Mouse (Mus musculus) olfactory bulb, adult 2 months (tissue): Measurements from ENCODE around the gene 0610030E20Rik. TPM values are rescaled to one million over a fixed set of nuclear protein-coding genes. Genes with fewer than 3 reads are reported as not detected.
A peak's percentile ranks its signal among the peaks of the same experiment; 100 is the strongest.

Experiments used
- H3K27ac ChIP-seq: fragments of 200-500 bp; 2 replicates; pipeline ENCODE4 v1.5.1; 2012; ENCODE audit warnings: low read depth, low read length; ENCODE audit not compliant: insufficient read depth
- H3K4me1 ChIP-seq: fragments of 200-500 bp; 2 replicates; pipeline ENCODE4 v1.6.1; 2012; ENCODE audit warnings: low read length; ENCODE audit not compliant: control insufficient read depth, insufficient read depth
- H3K4me3 ChIP-seq: fragments of 200-500 bp; 2 replicates; pipeline ENCODE4 v1.5.1; 2012; ENCODE audit warnings: mild to moderate bottlenecking, low read depth, low read length, moderate library complexity; ENCODE audit not compliant: insufficient read depth
- CTCF ChIP-seq: fragments of 200-500 bp; IDR thresholded peaks from 2 replicates; pipeline ENCODE4 v1.5.1; 2012; ENCODE audit warnings: low read depth, mild to moderate bottlenecking, low read length, moderate library complexity; ENCODE audit not compliant: insufficient read depth
- POLR2A ChIP-seq: fragments of 200-500 bp; IDR thresholded peaks from 2 replicates; pipeline ENCODE4 v1.6.1; 2012; ENCODE audit warnings: mild to moderate bottlenecking, low read depth, low read length, moderate library complexity; ENCODE audit not compliant: insufficient read depth
- WGBS: fragments of 180-500 bp; shearing (Covaris S2); methylation state at CpG from one replicate; pipeline ENCODE4 v1.1.7; 2018; 5-methylcytosine and 5-hydroxymethylcytosine counted together
- polyA plus RNA-seq: library from polyadenylated mRNA; stranded (reverse); fragments of >200 nt; gene quantifications from 2 replicates; pipeline ENCODE4 v1.2.4, GENCODE M21; 2012; ENCODE audit warnings: low replicate concordance; ENCODE audit not compliant: missing spikeins, insufficient read depth, insufficient read length

The 0610030E20Rik gene
- polyA plus RNA-seq, 1 experiment: not detected

DNA sequence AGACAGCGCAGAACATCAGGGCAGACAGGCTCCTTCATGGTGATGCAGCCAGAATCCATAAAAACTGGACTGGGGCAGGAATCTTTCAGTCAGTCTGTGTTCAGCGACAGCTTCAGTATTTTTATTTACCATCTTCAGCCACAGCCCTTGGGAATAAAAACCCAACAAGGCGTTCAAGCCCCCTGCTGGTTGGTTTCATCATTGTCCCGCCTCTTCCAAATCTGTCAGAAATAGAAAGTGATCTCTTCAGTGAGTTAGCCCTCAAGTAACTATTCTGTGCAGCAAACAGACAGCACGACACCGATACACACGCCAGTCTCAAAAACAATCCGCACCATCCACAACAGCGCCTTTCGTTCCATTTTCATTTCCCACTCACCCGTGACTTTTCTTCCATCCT lies 28.1 kb upstream of the 0610030E20Rik start:
- Histone ChIP-seq H3K4me1 (no peaks in the 10 kb centered on the region), H3K4me3 (no peak overlapping the region), H3K27ac (no peak overlapping the region)
- TF ChIP-seq POLR2A: no peak
- peak; percentile 11; the same call in 1 of the 2 replicates for TF ChIP-seq CTCF
- 74% methylated on average over 11 of the region's 11 CpGs for WGBS

DNA sequence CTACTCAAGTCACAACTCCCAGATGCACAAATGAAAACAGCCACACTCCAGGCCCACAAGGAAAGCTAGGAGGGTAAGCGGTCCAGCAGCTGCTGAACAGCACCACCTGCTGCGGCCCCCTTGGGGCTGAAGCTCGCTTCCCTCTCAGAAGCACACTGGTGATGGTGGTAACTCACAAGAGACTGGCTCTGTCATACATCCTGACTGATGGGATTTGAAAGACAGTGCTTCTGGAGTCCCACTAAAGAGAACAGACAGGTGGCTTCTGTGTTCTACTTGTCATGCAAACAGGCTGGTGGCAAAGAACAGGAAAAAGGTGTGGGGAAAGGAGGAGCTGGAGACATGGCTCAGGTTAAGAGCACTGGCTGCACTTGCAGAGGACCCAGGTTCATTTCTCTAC lies 24.2 kb upstream of the 0610030E20Rik start:
- no peak for TF ChIP-seq POLR2A
- no peak for TF ChIP-seq CTCF

DNA sequence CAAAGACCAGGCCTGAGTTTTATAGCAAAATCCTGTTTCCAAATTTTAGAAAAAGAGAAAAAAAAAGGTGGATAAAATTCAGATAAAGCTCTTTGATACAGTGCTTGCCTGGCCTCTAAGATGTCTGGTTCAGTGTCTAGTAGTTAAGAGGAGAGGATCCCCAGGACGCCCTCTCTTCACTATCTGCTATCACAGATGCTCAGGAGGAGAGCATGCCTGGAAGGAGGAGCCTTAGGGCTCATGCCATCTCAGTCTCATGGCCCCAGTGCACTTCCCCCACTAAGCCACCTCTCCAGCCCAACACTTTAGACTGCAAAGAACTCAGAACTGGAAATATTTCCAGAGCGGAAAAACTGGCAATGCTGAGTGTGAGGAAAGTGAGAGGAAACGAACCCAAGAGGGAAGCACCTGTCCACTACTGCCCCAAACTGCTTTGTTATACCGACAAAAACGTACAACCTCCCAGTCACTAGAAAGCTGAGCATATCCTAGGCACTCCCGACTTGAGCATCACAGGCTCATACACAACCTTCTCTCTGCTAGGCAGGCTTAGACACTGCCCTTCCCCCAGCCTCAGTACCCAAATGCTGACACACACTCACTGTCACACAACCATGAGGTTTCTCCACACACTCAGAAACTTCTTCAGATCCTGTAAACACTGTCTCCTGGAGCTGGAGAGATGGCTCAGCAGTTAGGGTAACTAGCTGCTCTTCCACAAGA lies 23.2 kb upstream of the 0610030E20Rik start:
- no peak for TF ChIP-seq POLR2A
- TF ChIP-seq CTCF: no peak
- no peak overlapping the region for H3K4me3 ChIP-seq
- H3K27ac ChIP-seq: no peak overlapping the region
- WGBS: 92% methylated on average over 6 of the region's 6 CpGs
- H3K4me1 ChIP-seq: no peaks in the 10 kb centered on the region

More for the DNA sequence above, 24.2 kb upstream of the 0610030E20Rik start:
- H3K4me1 ChIP-seq: no peaks in the 10 kb centered on the region
- 93% methylated on average over 3 of the region's 3 CpGs for WGBS
- H3K4me3 ChIP-seq: no peak overlapping the region
- H3K27ac ChIP-seq: no peak overlapping the region

DNA sequence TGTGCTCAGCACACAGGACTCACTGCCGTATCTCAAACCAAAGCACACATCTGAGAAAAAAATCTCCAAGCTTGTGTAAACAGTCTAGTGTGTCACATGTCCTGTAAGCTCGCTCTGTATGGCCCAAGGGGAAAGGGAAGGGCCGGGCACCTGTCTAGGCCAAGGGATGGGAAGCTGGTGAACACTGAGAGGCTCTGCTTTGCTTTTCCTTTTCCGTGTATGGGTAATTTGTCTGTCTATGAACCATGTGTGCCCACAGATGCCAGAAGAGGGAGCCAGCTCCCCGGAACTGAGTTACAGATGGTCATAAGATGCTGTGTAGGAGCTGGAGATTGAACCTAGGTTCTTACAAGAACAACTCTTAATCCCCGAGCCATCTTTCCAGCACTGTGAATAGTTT lies 20.8 kb upstream of the 0610030E20Rik start:
- H3K27ac ChIP-seq: no peak overlapping the region
- no peaks in the 10 kb centered on the region for H3K4me1 ChIP-seq
- no peak overlapping the region for H3K4me3 ChIP-seq
- WGBS: 70% methylated on average over 6 of the region's 6 CpGs
- TF ChIP-seq CTCF (no peak), POLR2A (no peak)

DNA sequence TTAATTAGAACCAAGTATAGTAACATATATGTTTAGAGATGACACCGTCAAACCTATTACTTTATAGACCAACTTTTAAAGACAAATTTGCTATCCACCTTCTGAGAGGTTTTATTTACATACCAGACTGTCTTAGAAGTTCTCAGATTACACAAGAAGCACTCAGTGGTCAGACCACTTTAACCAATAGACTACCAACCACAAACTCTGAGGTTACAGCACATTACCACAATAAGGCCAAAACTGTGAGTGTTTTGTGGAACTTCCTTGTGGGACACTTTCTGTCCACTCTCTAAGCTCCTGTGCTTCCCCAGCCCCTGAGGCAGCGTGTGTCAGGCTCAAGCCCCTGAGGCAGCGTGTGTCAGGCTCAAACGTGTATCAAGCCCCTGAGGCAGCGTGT lies 18.1 kb upstream of the 0610030E20Rik start:
- TF ChIP-seq POLR2A: no peak
- no peak for TF ChIP-seq CTCF
- Histone ChIP-seq H3K4me3 (no peak overlapping the region), H3K27ac (no peak overlapping the region), H3K4me1 (no peaks in the 10 kb centered on the region)
- WGBS: 93% methylated on average over 5 of the region's 5 CpGs

DNA sequence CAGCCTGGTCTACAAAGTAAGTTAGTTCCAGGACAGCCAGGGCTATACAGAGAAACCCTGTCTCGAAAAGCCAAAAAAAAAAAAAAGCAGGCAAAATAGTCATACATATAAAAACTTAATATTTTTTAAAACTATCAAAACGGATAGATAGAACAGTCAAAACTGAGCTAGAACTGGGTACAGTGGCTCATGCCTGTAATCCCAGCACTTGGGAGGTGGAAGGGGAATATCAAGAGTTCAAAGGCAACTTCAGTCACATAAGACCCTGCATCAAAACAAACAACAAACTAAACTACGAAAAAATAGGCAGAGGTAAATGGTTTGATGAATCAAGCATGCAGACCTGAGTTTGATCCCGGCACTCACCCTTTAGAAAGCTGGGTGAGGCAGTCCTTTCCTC lies 17.0 kb upstream of the 0610030E20Rik start:
- Histone ChIP-seq H3K4me1 (no peaks in the 10 kb centered on the region), H3K4me3 (no peak overlapping the region), H3K27ac (no peak overlapping the region)
- TF ChIP-seq POLR2A (no peak), CTCF (no peak)
- 89% methylated on average over 4 of the region's 4 CpGs for WGBS

DNA sequence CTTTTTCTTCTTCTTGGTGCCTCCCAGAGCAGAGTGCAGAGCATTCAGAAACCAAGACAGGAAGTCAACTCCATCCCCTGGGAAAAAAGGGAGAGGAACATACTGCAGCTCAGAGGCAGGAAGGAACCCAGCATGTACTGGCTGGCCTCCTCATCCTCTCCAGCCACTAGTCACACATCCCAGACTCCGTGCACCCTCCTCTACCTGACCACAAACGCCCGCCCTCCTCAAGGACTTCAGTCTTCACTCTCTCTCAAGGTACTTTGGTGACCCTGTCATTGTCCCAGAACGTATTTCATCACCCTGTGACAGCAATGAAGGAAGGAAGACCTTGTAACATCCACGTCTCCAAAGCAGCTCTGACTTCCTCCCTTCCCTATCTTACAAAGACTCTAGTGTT lies 14.0 kb upstream of the 0610030E20Rik start:
- Histone ChIP-seq H3K4me3 (no peak overlapping the region), H3K4me1 (no peaks in the 10 kb centered on the region), H3K27ac (no peak overlapping the region)
- TF ChIP-seq CTCF (no peak), POLR2A (no peak)
- 79% methylated on average over 5 of the region's 5 CpGs for WGBS

DNA sequence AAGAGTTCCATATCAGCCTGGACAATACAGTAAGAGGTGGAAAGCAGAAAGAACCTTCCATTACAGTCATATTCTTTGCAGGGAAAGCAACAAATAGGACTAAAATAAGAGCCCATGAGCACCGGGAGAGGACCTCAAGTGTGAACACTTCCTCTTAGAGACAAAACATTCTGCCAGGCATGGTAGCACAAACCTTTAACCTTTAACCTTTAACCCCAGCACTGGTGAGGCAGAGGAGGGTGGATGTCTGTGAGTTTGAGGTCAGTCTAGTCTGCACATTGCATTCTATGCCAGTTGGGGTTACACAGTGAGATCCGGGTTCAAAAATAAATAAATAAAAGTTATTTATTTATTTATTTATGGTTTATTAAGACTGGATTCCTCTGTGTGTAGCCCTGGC lies 6.6 kb upstream of the 0610030E20Rik start:
- Histone ChIP-seq H3K27ac (no peak overlapping the region), H3K4me1 (no peaks in the 10 kb centered on the region), H3K4me3 (no peak overlapping the region)
- 66% methylated on average over 2 of the region's 2 CpGs for WGBS
- TF ChIP-seq CTCF (no peak), POLR2A (no peak)

DNA sequence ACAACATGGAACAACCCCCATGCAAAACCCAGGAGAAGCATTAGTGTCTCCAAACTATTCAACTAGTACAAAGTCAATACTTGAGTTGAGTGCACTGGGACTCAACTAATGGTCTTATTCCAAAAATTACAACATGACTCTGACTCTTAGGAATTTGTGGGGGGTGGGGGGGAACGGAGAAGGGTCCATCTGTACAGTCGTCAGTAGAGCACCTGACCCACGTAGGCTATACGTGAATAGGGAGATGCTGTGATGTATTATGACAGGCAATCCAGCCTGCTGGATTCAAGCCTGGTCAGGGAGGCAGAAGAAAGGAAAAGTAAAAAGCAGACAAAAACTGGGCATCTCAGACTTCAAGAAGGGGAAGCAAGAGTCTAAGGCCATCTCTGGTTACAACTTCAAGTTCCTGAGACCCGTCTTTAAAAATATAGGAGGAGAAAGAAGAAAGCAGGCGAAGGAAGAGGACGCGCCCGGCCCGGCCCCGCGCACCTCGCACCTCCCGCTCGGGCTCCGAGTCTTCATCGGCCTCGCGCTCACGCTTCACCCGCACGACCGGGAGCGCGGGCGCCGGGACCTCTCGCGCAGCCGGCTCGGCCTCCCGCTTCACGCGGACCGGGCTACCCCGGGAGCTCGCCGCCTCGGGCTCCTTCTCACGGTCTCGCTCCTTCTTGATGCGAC lies 2.6 kb upstream of the 0610030E20Rik start:
- Histone ChIP-seq H3K4me1 (peaks cover 7% of the 10 kb centered on the region), H3K4me3 (peak overlapping the region; percentile 92), H3K27ac (no peak overlapping the region)
- WGBS: under 1% methylated on average over 42 of the region's 42 CpGs
- TF ChIP-seq POLR2A (no peak), CTCF (no peak)
